Mouse (Mus musculus) liver, embryonic 14.5 days (tissue): Measurements from ENCODE around the gene Pik3c2g. TPM values are rescaled to one million over a fixed set of nuclear protein-coding genes. Genes with fewer than 3 reads are reported as not detected.

Experiments
- ATAC-seq: fragments of 200-750 bp; cut with Nextera tagmentation; 2 replicates; pipeline ENCODE4 v1.8.0; 2017; ENCODE audit warnings: moderate number of reproducible peaks, mild to moderate bottlenecking, moderate library complexity; ENCODE audit not compliant: insufficient read depth
- DNase-seq, 3 experiments: peaks; one replicate each; pipeline ENCODE4 v3.0.0-alpha.2; 2012 to 2013; ENCODE audit warnings: low read depth in 3 of 3, low spot score in 3 of 3
- H3K27ac ChIP-seq: fragments of 300-500 bp; sonication (generic); 2 replicates; pipeline ENCODE4 v1.5.1; 2014; ENCODE audit warnings: moderate library complexity, mild to moderate bottlenecking, control low read depth, inconsistent platforms
- H3K27me3 ChIP-seq: fragments of 300-500 bp; sonication (generic); 2 replicates; pipeline ENCODE4 v1.6.1; 2014; ENCODE audit warnings: mild to moderate bottlenecking, low read length, moderate library complexity; ENCODE audit not compliant: control insufficient read depth, insufficient read depth
- H3K36me3 ChIP-seq: fragments of 300-500 bp; sonication (generic); replicated peaks from 2 replicates; pipeline ENCODE4 v1.6.1; 2014; ENCODE audit warnings: low read depth; ENCODE audit not compliant: control insufficient read depth, insufficient read depth
- H3K4me1 ChIP-seq, 2 experiments: fragments of 200-500 bp in 1 of 2; fragments of 300-500 bp in 1 of 2; sonication (generic) in 1 of 2; replicated peaks; 2 replicates each; pipeline ENCODE4 v1.6.1; 2012 to 2014; ENCODE audit warnings: antibody characterized with exemption in 1 of 2, inconsistent platforms in 1 of 2, low read length in 1 of 2; ENCODE audit not compliant: control insufficient read depth in 2 of 2, insufficient read depth in 2 of 2
- H3K4me2 ChIP-seq: fragments of 300-500 bp; sonication (generic); 2 replicates; pipeline ENCODE4 v1.6.1; 2014; ENCODE audit warnings: low read depth, mild to moderate bottlenecking, control low read depth, moderate library complexity
- H3K4me3 ChIP-seq, 2 experiments: fragments of 200-500 bp in 1 of 2; fragments of 300-500 bp in 1 of 2; sonication (generic) in 1 of 2; 2 replicates each; pipeline ENCODE4 v1.5.1; 2012 to 2014; ENCODE audit warnings: low read depth in 2 of 2, low read length in 2 of 2, mild to moderate bottlenecking in 2 of 2, control low read depth in 1 of 2, inconsistent platforms in 1 of 2, moderate library complexity in 1 of 2; ENCODE audit not compliant: insufficient read depth in 1 of 2
- H3K9ac ChIP-seq: fragments of 300-500 bp; sonication (generic); replicated peaks from 2 replicates; pipeline ENCODE4 v1.6.1; 2014; ENCODE audit warnings: mild to moderate bottlenecking, control low read depth, moderate library complexity
- H3K9me3 ChIP-seq: fragments of 300-500 bp; sonication (generic); 2 replicates; pipeline ENCODE4 v1.6.1; 2016; ENCODE audit warnings: low read length, mixed read lengths; ENCODE audit not compliant: control insufficient read depth
- CTCF ChIP-seq: IDR thresholded peaks from 2 replicates; pipeline ENCODE4 v1.5.1; 2016; ENCODE audit warnings: antibody characterized with exemption, low read depth, control low read depth
- EP300 ChIP-seq: IDR thresholded peaks from 2 replicates; pipeline ENCODE4 v1.6.1; 2016; ENCODE audit warnings: antibody characterized with exemption, low read depth
- WGBS: fragments of 180-500 bp; shearing (Covaris S2); extraction: QIAGEN DNeasy Blood & Tissue Kit; methylation state at CpG from one replicate; pipeline ENCODE4 v1.1.7; 2014; ENCODE audit not compliant: insufficient replicate concordance; 5-methylcytosine and 5-hydroxymethylcytosine counted together
- polyA plus RNA-seq, 2 experiments: library from polyadenylated mRNA; depleted of rRNA in 1 of 2; stranded (reverse) in 1 of 2; unstranded in 1 of 2; fragments of >200 nt; fragmentation: Nextera tagmentation in 1 of 2; extraction: Ambion mirVana in 1 of 2; gene quantifications; 2 replicates each; pipeline versions ENCODE4 v1.2.1 to v1.2.3; 2012 to 2014

The Pik3c2g gene
- polyA plus RNA-seq, 2 experiments = 1.2 to 1.3 TPM

GRCm38 (mm10) chr6:139984069-139984468 lies 397.0 kb downstream of the Pik3c2g start:
- Histone ChIP-seq H3K9me3 (no peaks in the 10 kb centered on the region), H3K36me3 (no peaks in the 10 kb centered on the region), H3K4me1 (no peaks in the 10 kb centered on the region), H3K4me2 (no peak overlapping the region), H3K9ac (no peak overlapping the region), H3K4me3 (no peak overlapping the region), H3K27ac (no peak overlapping the region), H3K27me3 (no peaks in the 10 kb centered on the region)
- no peak for ATAC-seq
- DNase-seq = no peak
- WGBS = 76% methylated on average over 3 of the region's 3 CpGs
- no peak for TF ChIP-seq CTCF
- TF ChIP-seq EP300 = no peak

- TF ChIP-seq EP300 (no peak), CTCF (no peak)
- Histone ChIP-seq H3K36me3 (no peaks in the 10 kb centered on the region), H3K4me3 (no peak overlapping the region), H3K27ac (no peak overlapping the region), H3K27me3 (no peaks in the 10 kb centered on the region), H3K4me1 (no peaks in the 10 kb centered on the region), H3K4me2 (no peak overlapping the region), H3K9ac (no peak overlapping the region), H3K9me3 (no peaks in the 10 kb centered on the region)
- WGBS = 46% methylated on average over 2 of the region's 2 CpGs
- no peak for ATAC-seq
- no peak for DNase-seq
These were observed 399.5 kb downstream of the Pik3c2g start for GRCm38 (mm10) chr6:139986564-139986963.

GRCm38 (mm10) chr6:139989075-139989474 lies 402.1 kb downstream of the Pik3c2g start:
- 74% methylated on average over 6 of the region's 6 CpGs for whole genome bisulfite sequencing

GRCm38 (mm10) chr6:139989597-139989996 lies 402.6 kb downstream of the Pik3c2g start:
- no peak overlapping the region for H3K27ac ChIP-seq
- no peak for ATAC-seq
- no peaks in the 10 kb centered on the region for H3K27me3 ChIP-seq
- H3K4me3 ChIP-seq = no peak overlapping the region
- no peaks in the 10 kb centered on the region for H3K4me1 ChIP-seq
- DNase-seq = no peak
- no peak overlapping the region for H3K4me2 ChIP-seq
- no peak overlapping the region for H3K9ac ChIP-seq
- TF ChIP-seq CTCF (no peak), EP300 (no peak)
- H3K36me3 ChIP-seq = no peaks in the 10 kb centered on the region
- no peaks in the 10 kb centered on the region for H3K9me3 ChIP-seq
- 72% methylated on average over 10 of the region's 10 CpGs for WGBS

More at GRCm38 (mm10) chr6:139989075-139989474, 402.1 kb downstream of the Pik3c2g start:
- DNase-seq (no peak), ATAC-seq (no peak)
- Histone ChIP-seq H3K27ac (no peak overlapping the region), H3K27me3 (no peaks in the 10 kb centered on the region), H3K4me2 (no peak overlapping the region), H3K4me1 (no peaks in the 10 kb centered on the region), H3K9me3 (no peaks in the 10 kb centered on the region), H3K36me3 (no peaks in the 10 kb centered on the region), H3K4me3 (no peak overlapping the region), H3K9ac (no peak overlapping the region)
- TF ChIP-seq CTCF = no peak
- TF ChIP-seq EP300 = no peak

GRCm38 (mm10) chr6:140005181-140005580 lies 418.2 kb downstream of the Pik3c2g start:
- H3K9me3 ChIP-seq = no peaks in the 10 kb centered on the region
- 47% methylated on average over 3 of the region's 3 CpGs for WGBS
- no peak overlapping the region for H3K4me2 ChIP-seq
- ATAC-seq (no peak), DNase-seq (no peak)
- H3K27me3 ChIP-seq = no peaks in the 10 kb centered on the region
- H3K4me3 ChIP-seq = no peak overlapping the region
- TF ChIP-seq CTCF (no peak), EP300 (no peak)
- H3K9ac ChIP-seq = no peak overlapping the region
- H3K4me1 ChIP-seq = no peaks in the 10 kb centered on the region
- H3K27ac ChIP-seq = no peak overlapping the region
- H3K36me3 ChIP-seq = no peaks in the 10 kb centered on the region

Other genes starting within 250 kb of the Pik3c2g start
- not detected in 2 replicates for gene Rergl, start 85.2 kb upstream of the Pik3c2g start, polyA plus RNA-seq (2012; rRNA removed)
- gene Rergl, start 85.2 kb upstream of the Pik3c2g start, polyA plus RNA-seq (2014; fragmentation: Nextera tagmentation; extraction: Ambion mirVana) = not detected in 2 replicates